Mouse (Mus musculus) intestine, postnatal 0 days (tissue): ENCODE measurements around the gene Mlxipl. TPM values are rescaled to one million over a fixed set of nuclear protein-coding genes. Genes with fewer than 3 reads are reported as not detected.

Source experiments
- ATAC-seq: fragments of 200-750 bp; cut with Nextera tagmentation; 2 replicates; pipeline ENCODE4 v1.8.0; 2017; ENCODE audit warnings: mild to moderate bottlenecking, moderate TSS enrichment, moderate library complexity
- H3K27ac ChIP-seq: fragments of 300-500 bp; sonication (generic); 2 replicates; pipeline ENCODE4 v1.5.1; 2014; ENCODE audit warnings: mild to moderate bottlenecking, low read depth, low read length, moderate library complexity
- H3K27me3 ChIP-seq: fragments of 300-500 bp; sonication (generic); replicated peaks from 2 replicates; pipeline ENCODE4 v1.6.1; 2014; ENCODE audit warnings: low read length, mixed read lengths; ENCODE audit not compliant: control insufficient read depth, insufficient read depth
- H3K36me3 ChIP-seq: fragments of 300-500 bp; sonication (generic); 2 replicates; pipeline ENCODE4 v1.6.1; 2014; ENCODE audit warnings: mild to moderate bottlenecking, moderate library complexity; ENCODE audit not compliant: control insufficient read depth, insufficient read depth
- H3K4me1 ChIP-seq: fragments of 300-500 bp; sonication (generic); replicated peaks from 2 replicates; pipeline ENCODE4 v1.6.1; 2014; ENCODE audit warnings: antibody characterized with exemption, low read length, mixed read lengths; ENCODE audit not compliant: control insufficient read depth, insufficient read depth
- H3K4me2 ChIP-seq: fragments of 300-500 bp; sonication (generic); replicated peaks from 2 replicates; pipeline ENCODE4 v1.6.1; 2014; ENCODE audit warnings: low read depth, mild to moderate bottlenecking, moderate library complexity
- H3K4me3 ChIP-seq: fragments of 300-500 bp; sonication (generic); 2 replicates; pipeline ENCODE4 v1.5.1; 2014; ENCODE audit warnings: low read depth, low read length
- H3K9ac ChIP-seq: fragments of 300-500 bp; sonication (generic); 2 replicates; pipeline ENCODE4 v1.6.1; 2014; ENCODE audit warnings: mild to moderate bottlenecking, low read depth, low read length
- H3K9me3 ChIP-seq: fragments of 300-500 bp; sonication (generic); 2 replicates; pipeline ENCODE4 v1.6.1; 2016; ENCODE audit warnings: mixed run types; ENCODE audit not compliant: control insufficient read depth
- CTCF ChIP-seq: sonication (generic); IDR thresholded peaks from 2 replicates; pipeline ENCODE4 v1.5.1; 2016; ENCODE audit warnings: low read depth, mild to moderate bottlenecking, control low read depth, antibody characterized with exemption, moderate library complexity
- WGBS: fragments of 180-500 bp; shearing (Covaris S2); extraction: QIAGEN DNeasy Blood & Tissue Kit; methylation state at CpG from one replicate; pipeline ENCODE4 v1.1.7; 2014; 5-methylcytosine and 5-hydroxymethylcytosine counted together
- polyA plus RNA-seq: library from polyadenylated mRNA; unstranded; fragments of >200 nt; fragmentation: Nextera tagmentation; extraction: Ambion mirVana; gene quantifications from 2 replicates; pipeline ENCODE4 v1.2.1, GENCODE M21; 2015

Mlxipl gene
- polyA plus RNA-seq, 1 experiment from 2014 or later = 13.7 TPM

- WGBS = under 1% methylated on average over 13 of the region's 13 CpGs
- Histone ChIP-seq H3K36me3 (0 out of 2 replicates have a peak, but pooled peaks cover 10% of the 10 kb centered on the region), H3K27ac (peak overlapping the region; percentile 79; the same call in 1 of the 2 replicates), H3K4me3 (peak overlapping the region; percentile 92), H3K27me3 (no peaks in the 10 kb centered on the region), H3K4me1 (no peaks in the 10 kb centered on the region; the same call in none of the 2 replicates), H3K9me3 (no peaks in the 10 kb centered on the region), H3K9ac (peak overlapping the region; percentile 26; the same call in 1 of the 2 replicates), H3K4me2 (peak overlapping the region; percentile 83)
- no peak for TF ChIP-seq CTCF
- no peak for ATAC-seq
Measured at GRCm38 (mm10) chr5:135148715-135149052, 59.0 kb downstream of the Mlxipl start.

- Histone ChIP-seq H3K9me3 (no peaks in the 10 kb centered on the region), H3K4me3 (peak within 1 kb of the TSS; percentile 92), H3K27me3 (no peaks in the 10 kb centered on the region), H3K9ac (peak within 1 kb of the TSS; percentile 67), H3K36me3 (peaks cover 15% of the 10 kb centered on the region), H3K4me1 (no peaks in the 10 kb centered on the region; the same call in none of the 2 replicates), H3K4me2 (peak within 1 kb of the TSS; percentile 83), H3K27ac (peak within 1 kb of the TSS; percentile 79)
- peak; percentile 99 for ATAC-seq
- no peak; the same call in 1 of the 2 replicates for TF ChIP-seq CTCF
- WGBS = under 1% methylated on average over 63 of the region's 63 CpGs
Measured at GRCm38 (mm10) chr5:135149053-135149819, 59.5 kb downstream of the Mlxipl start, which contains the start of gene Tbl2. Tbl2 (plus strand) TSS chr5:135149657.

- under 1% methylated on average over 23 of the region's 23 CpGs for WGBS
- Histone ChIP-seq H3K36me3 (peaks cover 20% of the 10 kb centered on the region), H3K27ac (peak overlapping the region; percentile 73), H3K4me1 (no peaks in the 10 kb centered on the region; the same call in none of the 2 replicates), H3K27me3 (no peaks in the 10 kb centered on the region), H3K9ac (peak overlapping the region; percentile 67), H3K9me3 (no peaks in the 10 kb centered on the region), H3K4me2 (peak overlapping the region; percentile 83), H3K4me3 (peak overlapping the region; percentile 92)
- peak; percentile 23; the same call in 1 of the 2 replicates for ATAC-seq
- no peak for TF ChIP-seq CTCF
Measured at GRCm38 (mm10) chr5:135149820-135150178, 60.1 kb downstream of the Mlxipl start.

GRCm38 (mm10) chr5:135156496-135156895 lies 66.8 kb downstream of the Mlxipl start:
- ATAC-seq = no peak
- no peaks in the 10 kb centered on the region for H3K27me3 ChIP-seq
- TF ChIP-seq CTCF = peak; percentile 42
- H3K27ac ChIP-seq = no peak overlapping the region
- no peaks in the 10 kb centered on the region for H3K9me3 ChIP-seq
- WGBS = 98% methylated on average over 4 of the region's 4 CpGs
- no peak overlapping the region for H3K9ac ChIP-seq
- H3K4me2 ChIP-seq = no peak overlapping the region
- H3K4me1 ChIP-seq = no peaks in the 10 kb centered on the region
- peaks cover 87% of the 10 kb centered on the region for H3K36me3 ChIP-seq
- no peak overlapping the region for H3K4me3 ChIP-seq

- no peaks in the 10 kb centered on the region for H3K27me3 ChIP-seq
- no peak overlapping the region for H3K4me2 ChIP-seq
- no peak overlapping the region for H3K27ac ChIP-seq
- ATAC-seq = no peak
- no peak for TF ChIP-seq CTCF
- H3K4me1 ChIP-seq = no peaks in the 10 kb centered on the region
- WGBS = 95% methylated on average over 4 of the region's 4 CpGs
- no peak overlapping the region for H3K4me3 ChIP-seq
- no peaks in the 10 kb centered on the region for H3K9me3 ChIP-seq
- no peak overlapping the region for H3K9ac ChIP-seq
- peaks cover 63% of the 10 kb centered on the region for H3K36me3 ChIP-seq
Measured at GRCm38 (mm10) chr5:135161221-135161620, 71.5 kb downstream of the Mlxipl start.

- H3K27me3 ChIP-seq = no peaks in the 10 kb centered on the region
- no peak overlapping the region for H3K27ac ChIP-seq
- H3K4me1 ChIP-seq = no peaks in the 10 kb centered on the region
- H3K9ac ChIP-seq = no peak overlapping the region
- no peak overlapping the region for H3K4me2 ChIP-seq
- no peak for TF ChIP-seq CTCF
- no peaks in the 10 kb centered on the region for H3K9me3 ChIP-seq
- peaks cover 58% of the 10 kb centered on the region for H3K36me3 ChIP-seq
- 85% methylated on average over 7 of the region's 7 CpGs for WGBS
- ATAC-seq = no peak
- H3K4me3 ChIP-seq = no peak overlapping the region
Measured at GRCm38 (mm10) chr5:135161650-135162049, 72.0 kb downstream of the Mlxipl start.
